Mouse (Mus musculus): Measurements from ENCODE around the gene Gm4305. TPM values are rescaled to one million over a fixed set of nuclear protein-coding genes. Genes with fewer than 3 reads are reported as not detected.
"Not testable (repeated sequence)": the region's sequence is repeated elsewhere in the genome, so short reads cannot be mapped to it uniquely, and the experiment has no call there.

Gm4305 gene
- not detected in 2 replicates for polyA plus RNA-seq (2015; fragmentation: Nextera tagmentation; extraction: Ambion mirVana)

DNA sequence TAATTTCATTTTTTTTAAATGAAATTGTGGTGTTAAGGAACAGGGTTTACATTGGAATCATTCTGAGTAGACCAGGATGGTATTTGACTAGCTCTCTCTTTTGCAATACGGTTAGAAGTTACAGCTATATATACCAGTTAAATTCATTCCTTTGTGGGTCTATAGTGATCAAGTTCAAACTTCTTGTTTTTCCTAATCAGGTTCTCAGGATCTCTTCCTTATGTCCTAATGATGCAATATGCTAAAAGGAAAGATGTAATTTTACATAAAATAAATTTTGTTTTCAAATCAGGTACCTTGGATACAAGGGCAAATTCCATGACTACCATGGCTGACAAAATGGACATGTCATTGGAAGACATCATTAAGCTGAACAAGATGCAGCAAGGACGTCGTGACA is at the start of gene Gm4305:
Gm4305 (plus strand) TSS at position 301 of the 400 bp plus-strand sequence.
- not testable (repeated sequence) for H3K27ac ChIP-seq (ENCODE audit: low read length); H3K4me3 ChIP-seq (ENCODE audit: low read length); ATAC-seq; H3K36me3 ChIP-seq (ENCODE audit: control insufficient read depth, insufficient read depth, low read length); H3K27me3 ChIP-seq (replicated peaks; ENCODE audit: control insufficient read depth, insufficient read depth, low read length); H3K4me1 ChIP-seq (ENCODE audit: control insufficient read depth, insufficient read depth, low read length); H3K9ac ChIP-seq (ENCODE audit: low read depth, low read length); H3K4me2 ChIP-seq (ENCODE audit: low read depth, low read length); H3K9me3 ChIP-seq (ENCODE audit: control insufficient read depth, low read length)
- WGBS, result no CpG with 5 or more reads among the region's 3 CpGs

DNA sequence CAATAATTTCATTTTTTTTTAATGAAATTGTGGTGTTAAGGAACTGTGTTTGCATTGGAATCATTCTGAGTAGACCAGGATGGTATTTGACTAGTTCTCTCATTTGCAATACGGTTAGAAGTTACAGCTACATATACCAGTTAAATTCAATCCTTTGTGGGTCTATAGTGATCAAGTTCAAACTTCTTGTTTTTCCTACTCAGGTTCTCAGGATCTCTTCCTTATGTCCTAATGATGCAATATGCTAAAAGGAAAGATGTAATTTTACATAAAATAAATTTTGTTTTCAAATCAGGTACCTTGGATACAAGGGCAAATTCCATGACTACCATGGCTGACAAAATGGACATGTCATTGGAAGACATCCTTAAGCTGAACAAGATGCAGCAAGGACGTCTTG is 15.5 kb upstream of the Gm4305 start, which contains the start of gene Gm4301:
Gm4301 (plus strand) TSS at position 301 of the 400 bp plus-strand sequence.
- not testable (repeated sequence) for H3K9ac ChIP-seq (ENCODE audit: low read depth, low read length); H3K27ac ChIP-seq (ENCODE audit: low read length); H3K9me3 ChIP-seq (ENCODE audit: control insufficient read depth, low read length); H3K4me3 ChIP-seq (ENCODE audit: low read length); H3K4me2 ChIP-seq (ENCODE audit: low read depth, low read length); H3K36me3 ChIP-seq (ENCODE audit: control insufficient read depth, insufficient read depth, low read length); H3K4me1 ChIP-seq (ENCODE audit: control insufficient read depth, insufficient read depth, low read length); ATAC-seq; H3K27me3 ChIP-seq (replicated peaks; ENCODE audit: control insufficient read depth, insufficient read depth, low read length)
- WGBS, result no CpG with 5 or more reads among the region's 2 CpGs

DNA sequence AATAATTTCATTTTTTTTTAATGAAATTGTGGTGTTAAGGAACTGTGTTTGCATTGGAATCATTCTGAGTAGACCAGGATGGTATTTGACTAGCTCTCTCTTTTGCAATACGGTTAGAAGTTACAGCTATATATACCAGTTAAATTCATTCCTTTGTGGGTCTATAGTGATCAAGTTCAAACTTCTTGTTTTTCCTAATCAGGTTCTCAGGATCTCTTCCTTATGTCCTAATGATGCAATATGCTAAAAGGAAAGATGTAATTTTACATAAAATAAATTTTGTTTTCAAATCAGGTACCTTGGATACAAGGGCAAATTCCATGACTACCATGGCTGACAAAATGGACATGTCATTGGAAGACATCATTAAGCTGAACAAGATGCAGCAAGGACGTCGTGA is 10.4 kb upstream of the Gm4305 start, which contains the start of gene Gm4302:
Gm4302 (plus strand) TSS at position 301 of the 400 bp plus-strand sequence.
- no CpG with 5 or more reads among the region's 3 CpGs for WGBS
- not testable (repeated sequence) for ATAC-seq; H3K27me3 ChIP-seq (replicated peaks; ENCODE audit: control insufficient read depth, insufficient read depth, low read length); H3K4me2 ChIP-seq (ENCODE audit: low read depth, low read length); H3K36me3 ChIP-seq (ENCODE audit: control insufficient read depth, insufficient read depth, low read length); H3K9ac ChIP-seq (ENCODE audit: low read depth, low read length); H3K4me1 ChIP-seq (ENCODE audit: control insufficient read depth, insufficient read depth, low read length); H3K27ac ChIP-seq (ENCODE audit: low read length); H3K4me3 ChIP-seq (ENCODE audit: low read length); H3K9me3 ChIP-seq (ENCODE audit: control insufficient read depth, low read length)

- H3K4me2 ChIP-seq (ENCODE audit: low read depth, low read length); H3K27me3 ChIP-seq (replicated peaks; ENCODE audit: control insufficient read depth, insufficient read depth, low read length); H3K4me3 ChIP-seq (ENCODE audit: low read length); ATAC-seq; H3K4me1 ChIP-seq (ENCODE audit: control insufficient read depth, insufficient read depth, low read length); H3K9me3 ChIP-seq (ENCODE audit: control insufficient read depth, low read length); H3K27ac ChIP-seq (ENCODE audit: low read length); H3K9ac ChIP-seq (ENCODE audit: low read depth, low read length); H3K36me3 ChIP-seq (ENCODE audit: control insufficient read depth, insufficient read depth, low read length): not testable (repeated sequence)
- no CpG with 5 or more reads among the region's 3 CpGs for WGBS
Measured at GRCm38 (mm10) chr10:100345672-100346071, 5.2 kb upstream of the Gm4305 start, which contains the start of gene Gm4303. Gene Gm4303 (plus strand): TSS chr10:100345972.

GRCm38 (mm10) chr10:100356841-100357240 is 5.9 kb downstream of the Gm4305 start:
- H3K4me3 ChIP-seq (ENCODE audit: low read length), result not testable (repeated sequence)

DNA sequence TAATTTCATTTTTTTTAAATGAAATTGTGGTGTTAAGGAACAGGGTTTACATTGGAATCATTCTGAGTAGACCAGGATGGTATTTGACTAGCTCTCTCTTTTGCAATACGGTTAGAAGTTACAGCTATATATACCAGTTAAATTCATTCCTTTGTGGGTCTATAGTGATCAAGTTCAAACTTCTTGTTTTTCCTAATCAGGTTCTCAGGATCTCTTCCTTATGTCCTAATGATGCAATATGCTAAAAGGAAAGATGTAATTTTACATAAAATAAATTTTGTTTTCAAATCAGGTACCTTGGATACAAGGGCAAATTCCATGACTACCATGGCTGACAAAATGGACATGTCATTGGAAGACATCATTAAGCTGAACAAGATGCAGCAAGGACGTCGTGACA is 10.1 kb downstream of the Gm4305 start, which contains the start of gene Gm4307:
Gm4307 (plus strand) TSS at position 301 of the 400 bp plus-strand sequence.
- H3K4me1 ChIP-seq (ENCODE audit: control insufficient read depth, insufficient read depth, low read length); H3K9ac ChIP-seq (ENCODE audit: low read depth, low read length); H3K4me3 ChIP-seq (ENCODE audit: low read length); H3K4me2 ChIP-seq (ENCODE audit: low read depth, low read length); H3K9me3 ChIP-seq (ENCODE audit: control insufficient read depth, low read length); H3K27ac ChIP-seq (ENCODE audit: low read length); H3K36me3 ChIP-seq (ENCODE audit: control insufficient read depth, insufficient read depth, low read length); H3K27me3 ChIP-seq (replicated peaks; ENCODE audit: control insufficient read depth, insufficient read depth, low read length); ATAC-seq: not testable (repeated sequence)
- WGBS, result no CpG with 5 or more reads among the region's 3 CpGs

More at GRCm38 (mm10) chr10:100356841-100357240, 5.9 kb downstream of the Gm4305 start:
- not testable (repeated sequence) for H3K4me1 ChIP-seq (ENCODE audit: control insufficient read depth, insufficient read depth, low read length); H3K27me3 ChIP-seq (replicated peaks; ENCODE audit: control insufficient read depth, insufficient read depth, low read length); H3K27ac ChIP-seq (ENCODE audit: low read length); H3K9me3 ChIP-seq (ENCODE audit: control insufficient read depth, low read length); H3K9ac ChIP-seq (ENCODE audit: low read depth, low read length); H3K4me2 ChIP-seq (ENCODE audit: low read depth, low read length); H3K36me3 ChIP-seq (ENCODE audit: control insufficient read depth, insufficient read depth, low read length); ATAC-seq
- 48% methylated on average over 1 of the region's 2 CpGs for WGBS

GRCm38 (mm10) chr10:100382460-100382859 is 31.6 kb downstream of the Gm4305 start, which contains the start of gene Gm4312:
Gene Gm4312 (minus strand): TSS chr10:100382560.
- not testable (repeated sequence) for H3K36me3 ChIP-seq (ENCODE audit: control insufficient read depth, insufficient read depth, low read length); H3K4me2 ChIP-seq (ENCODE audit: low read depth, low read length); ATAC-seq; H3K27ac ChIP-seq (ENCODE audit: low read length); H3K27me3 ChIP-seq (replicated peaks; ENCODE audit: control insufficient read depth, insufficient read depth, low read length); H3K4me1 ChIP-seq (ENCODE audit: control insufficient read depth, insufficient read depth, low read length); H3K9ac ChIP-seq (ENCODE audit: low read depth, low read length); H3K4me3 ChIP-seq (ENCODE audit: low read length); H3K9me3 ChIP-seq (ENCODE audit: control insufficient read depth, low read length)
- no CpG with 5 or more reads among the region's 2 CpGs for WGBS

Other genes starting within 250 kb of the Gm4305 start
- gene Gm4301, start 15.4 kb upstream of the Gm4305 start, polyA plus RNA-seq (2015; fragmentation: Nextera tagmentation; extraction: Ambion mirVana), result not detected in 2 replicates
- gene Gm4302, start 10.3 kb upstream of the Gm4305 start, polyA plus RNA-seq (2015; fragmentation: Nextera tagmentation; extraction: Ambion mirVana), result not detected in 2 replicates
- not detected in 2 replicates for gene Gm4303, start 5.1 kb upstream of the Gm4305 start, polyA plus RNA-seq (2015; fragmentation: Nextera tagmentation; extraction: Ambion mirVana)
- gene Gm4307, start 10.2 kb downstream of the Gm4305 start, polyA plus RNA-seq (2015; fragmentation: Nextera tagmentation; extraction: Ambion mirVana), result not detected in 2 replicates
- not detected in 2 replicates for gene Gm4312, start 31.5 kb downstream of the Gm4305 start, polyA plus RNA-seq (2015; fragmentation: Nextera tagmentation; extraction: Ambion mirVana)
- gene Tmtc3, start 136.3 kb downstream of the Gm4305 start, polyA plus RNA-seq (2015; fragmentation: Nextera tagmentation; extraction: Ambion mirVana), result 13.8 and 14.1 TPM in 2 replicates
- gene Cep290, start 136.5 kb downstream of the Gm4305 start, polyA plus RNA-seq (2015; fragmentation: Nextera tagmentation; extraction: Ambion mirVana), result 3.0 and 3.3 TPM in 2 replicates
- gene 4930430F08Rik, start 239.3 kb downstream of the Gm4305 start, polyA plus RNA-seq (2015; fragmentation: Nextera tagmentation; extraction: Ambion mirVana), result 6.2 and 6.4 TPM in 2 replicates
- not detected in 2 replicates for gene 1700017N19Rik, start 239.4 kb downstream of the Gm4305 start, polyA plus RNA-seq (2015; fragmentation: Nextera tagmentation; extraction: Ambion mirVana)

Data from intestine, embryonic 16.5 days (tissue).